Mouse (Mus musculus) lung, postnatal 0 days (tissue): Measurements from ENCODE around the gene Gmfg. TPM values are rescaled to one million over a fixed set of nuclear protein-coding genes. Genes with fewer than 3 reads are reported as not detected.
A peak's percentile ranks its signal among the peaks of the same experiment; 100 is the strongest.

ENCODE experiments used
- ATAC-seq: fragments of 200-750 bp; cut with Nextera tagmentation; 2 replicates; pipeline ENCODE4 v1.8.0; 2017; ENCODE audit warnings: moderate library complexity
- DNase-seq: peaks from one replicate; pipeline ENCODE4 v3.0.0-alpha.2; 2016; ENCODE audit warnings: low spot score
- H3K27ac ChIP-seq: fragments of 300-500 bp; sonication (generic); 2 replicates; pipeline ENCODE4 v1.5.1; 2014; ENCODE audit warnings: antibody characterized with exemption, mild to moderate bottlenecking, low read length, mixed read lengths
- H3K27me3 ChIP-seq: fragments of 300-500 bp; sonication (generic); replicated peaks from 2 replicates; pipeline ENCODE4 v1.6.1; 2014; ENCODE audit warnings: low read length, mixed read lengths; ENCODE audit not compliant: insufficient read depth
- H3K36me3 ChIP-seq: fragments of 300-500 bp; sonication (generic); 2 replicates; pipeline ENCODE4 v1.6.1; 2014; ENCODE audit warnings: low read length, mixed read lengths; ENCODE audit not compliant: insufficient read depth
- H3K4me1 ChIP-seq: fragments of 300-500 bp; sonication (generic); 2 replicates; pipeline ENCODE4 v1.6.1; 2014; ENCODE audit warnings: antibody characterized with exemption, low read depth, low read length, mixed read lengths; ENCODE audit not compliant: insufficient read depth
- H3K4me2 ChIP-seq: fragments of 300-500 bp; sonication (generic); replicated peaks from 2 replicates; pipeline ENCODE4 v1.6.1; 2014; ENCODE audit warnings: low read depth, mild to moderate bottlenecking, low read length, moderate library complexity, mixed read lengths
- H3K4me3 ChIP-seq: fragments of 300-500 bp; sonication (generic); 2 replicates; pipeline ENCODE4 v1.5.1; 2014; ENCODE audit warnings: low read depth, low read length
- H3K9ac ChIP-seq: fragments of 300-500 bp; sonication (generic); replicated peaks from 2 replicates; pipeline ENCODE4 v1.6.1; 2014; ENCODE audit warnings: low read depth, mild to moderate bottlenecking
- H3K9me3 ChIP-seq: fragments of 300-500 bp; sonication (generic); 2 replicates; pipeline ENCODE4 v1.6.1; 2016; ENCODE audit warnings: low read length, mixed read lengths
- CTCF ChIP-seq: IDR thresholded peaks from 2 replicates; pipeline ENCODE4 v1.5.1; 2016; ENCODE audit warnings: antibody characterized with exemption, mild to moderate bottlenecking
- EP300 ChIP-seq: IDR thresholded peaks from 2 replicates; pipeline ENCODE4 v1.6.1; 2016; ENCODE audit warnings: antibody characterized with exemption, mild to moderate bottlenecking, control low read depth
- WGBS: fragments of 180-500 bp; shearing (Covaris S2); extraction: QIAGEN DNeasy Blood & Tissue Kit; methylation state at CpG from one replicate; pipeline ENCODE4 v1.1.7; 2014; 5-methylcytosine and 5-hydroxymethylcytosine counted together
- polyA plus RNA-seq: library from polyadenylated mRNA; unstranded; fragments of >200 nt; fragmentation: Nextera tagmentation; extraction: Ambion mirVana; gene quantifications from 2 replicates; pipeline ENCODE4 v1.2.1, GENCODE M21; 2015

The Gmfg gene
- polyA plus RNA-seq, 1 experiment from 2014 or later, result 81.0 TPM

- Histone ChIP-seq H3K4me1 (peaks cover 19% of the 10 kb centered on the region; the same call in 1 of the 2 replicates), H3K27me3 (no peaks in the 10 kb centered on the region), H3K4me3 (peak overlapping the region; percentile 77), H3K36me3 (no peaks in the 10 kb centered on the region), H3K9ac (peak overlapping the region; percentile 87), H3K4me2 (peak overlapping the region; percentile 89), H3K9me3 (no peaks in the 10 kb centered on the region), H3K27ac (peak overlapping the region; percentile 66)
- WGBS, result 3% methylated on average over 7 of the region's 70 CpGs
- ATAC-seq (peak; percentile 2), DNase-seq (peak; percentile 41)
- TF ChIP-seq CTCF, result no peak
- 0 out of 2 replicates have a peak, but pooled peaks have one; percentile 1 for TF ChIP-seq EP300
Observed at GRCm38 (mm10) chr7:28435660-28436259, 1.5 kb upstream of the Gmfg start.

- peak overlapping the region; percentile 87 for H3K9ac ChIP-seq
- peak overlapping the region; percentile 77 for H3K4me3 ChIP-seq
- H3K4me2 ChIP-seq, result peak overlapping the region; percentile 89
- peaks cover 19% of the 10 kb centered on the region; the same call in 1 of the 2 replicates for H3K4me1 ChIP-seq
- H3K9me3 ChIP-seq, result no peaks in the 10 kb centered on the region
- TF ChIP-seq CTCF (peak; percentile 75), EP300 (no peak)
- DNase-seq, result peak; percentile 100
- WGBS, result 0% methylated on average over 26 of the region's 64 CpGs
- no peaks in the 10 kb centered on the region for H3K36me3 ChIP-seq
- peak; percentile 98 for ATAC-seq
- no peaks in the 10 kb centered on the region for H3K27me3 ChIP-seq
- H3K27ac ChIP-seq, result peak overlapping the region; percentile 94
Observed at GRCm38 (mm10) chr7:28436271-28436904, 859 bp upstream of the Gmfg start.

- Histone ChIP-seq H3K4me1 (peaks cover 17% of the 10 kb centered on the region; the same call in 1 of the 2 replicates), H3K4me3 (no peak overlapping the region), H3K9me3 (no peaks in the 10 kb centered on the region), H3K27ac (no peak overlapping the region), H3K27me3 (no peaks in the 10 kb centered on the region), H3K9ac (no peak overlapping the region), H3K4me2 (no peak overlapping the region), H3K36me3 (no peaks in the 10 kb centered on the region)
- DNase-seq (no peak), ATAC-seq (no peak)
- TF ChIP-seq CTCF, result no peak
- TF ChIP-seq EP300, result no peak
Observed at GRCm38 (mm10) chr7:28437964-28438363, 717 bp downstream of the Gmfg start.

GRCm38 (mm10) chr7:28438771-28439170 is 1.5 kb downstream of the Gmfg start:
- H3K36me3 ChIP-seq, result no peaks in the 10 kb centered on the region
- H3K9ac ChIP-seq, result no peak overlapping the region
- DNase-seq (no peak), ATAC-seq (no peak)
- no peaks in the 10 kb centered on the region for H3K27me3 ChIP-seq
- peaks cover 17% of the 10 kb centered on the region; the same call in 1 of the 2 replicates for H3K4me1 ChIP-seq
- no peak overlapping the region for H3K4me3 ChIP-seq
- H3K27ac ChIP-seq, result no peak overlapping the region
- WGBS, result 60% methylated on average over 2 of the region's 2 CpGs
- H3K9me3 ChIP-seq, result no peaks in the 10 kb centered on the region
- H3K4me2 ChIP-seq, result no peak overlapping the region
- TF ChIP-seq EP300 (no peak), CTCF (no peak)

GRCm38 (mm10) chr7:28440739-28441138 is 3.5 kb downstream of the Gmfg start:
- Histone ChIP-seq H3K27ac (peak overlapping the region; percentile 77), H3K4me3 (no peak overlapping the region; the same call in 1 of the 2 replicates), H3K4me1 (peaks cover 5% of the 10 kb centered on the region; the same call in 1 of the 2 replicates), H3K4me2 (peak overlapping the region; percentile 28; the same call in 1 of the 2 replicates), H3K9ac (no peak overlapping the region), H3K27me3 (no peaks in the 10 kb centered on the region), H3K36me3 (no peaks in the 10 kb centered on the region), H3K9me3 (no peaks in the 10 kb centered on the region)
- no peak for ATAC-seq
- WGBS, result 41% methylated on average over 2 of the region's 2 CpGs
- DNase-seq, result peak; percentile 84
- TF ChIP-seq CTCF (no peak), EP300 (peak; percentile 85)

GRCm38 (mm10) chr7:28441776-28442485 is 4.7 kb downstream of the Gmfg start:
- peaks cover 5% of the 10 kb centered on the region; the same call in 1 of the 2 replicates for H3K4me1 ChIP-seq
- no peak overlapping the region for H3K9ac ChIP-seq
- no peaks in the 10 kb centered on the region for H3K36me3 ChIP-seq
- DNase-seq (no peak), ATAC-seq (no peak)
- TF ChIP-seq CTCF (no peak), EP300 (no peak)
- H3K4me3 ChIP-seq, result no peak overlapping the region
- H3K9me3 ChIP-seq, result no peaks in the 10 kb centered on the region
- peak overlapping the region; percentile 8 for H3K27ac ChIP-seq
- WGBS, result 80% methylated on average over 14 of the region's 14 CpGs
- no peak overlapping the region for H3K4me2 ChIP-seq
- H3K27me3 ChIP-seq, result no peaks in the 10 kb centered on the region
